Mouse (Mus musculus) natural killer cell, adult 2 months (primary cell): ENCODE measurements around the gene Hist1h2bq.
"Not testable (repeated sequence)": the region's sequence is repeated elsewhere in the genome, so short reads cannot be mapped to it uniquely, and the experiment has no call there.

Source experiments
- DNase-seq, 2 experiments: peaks; one replicate each; pipeline ENCODE4 v3.0.0; 2022; ENCODE audit warnings: low spot score in 2 of 2

Hist1h2bq gene

GRCm38 (mm10) chr13:21810073-21810472 is at the start of gene Hist1h2bq, which contains the start of gene Hist1h2ao:
TSS of gene Hist1h2bq (minus strand) at chr13:21810197.
TSS of gene Hist1h2ao (plus strand) at chr13:21810465.
- not testable (repeated sequence) for DNase-seq

GRCm38 (mm10) chr13:21855698-21856162 is 45.7 kb upstream of the Hist1h2bq start:
- DNase-seq, result peak; percentile 22 to 25

- peak; percentile 61 to 71 for DNase-seq
These were observed 45.1 kb upstream of the Hist1h2bq start for GRCm38 (mm10) chr13:21855146-21855545.

GRCm38 (mm10) chr13:21852215-21852945 is 42.4 kb upstream of the Hist1h2bq start:
- DNase-seq, result no peak

- not testable (repeated sequence) for DNase-seq
These were observed 40.7 kb upstream of the Hist1h2bq start for GRCm38 (mm10) chr13:21850696-21851095.

GRCm38 (mm10) chr13:21847883-21848282 is 37.9 kb upstream of the Hist1h2bq start:
- no peak for DNase-seq

GRCm38 (mm10) chr13:21846356-21846755 is 36.4 kb upstream of the Hist1h2bq start:
- not testable (repeated sequence) for DNase-seq

- DNase-seq, result not testable (repeated sequence)
These were observed 30.5 kb upstream of the Hist1h2bq start for GRCm38 (mm10) chr13:21840508-21840907.

- DNase-seq, result not testable (repeated sequence)
These were observed 23.5 kb upstream of the Hist1h2bq start, which contains the start of the genes Hist1h2ap and Hist1h2br for GRCm38 (mm10) chr13:21833461-21833860. TSS of gene Hist1h2ap (minus strand) at chr13:21833507. TSS of gene Hist1h2br (plus strand) at chr13:21833743.

GRCm38 (mm10) chr13:21831418-21832394 is 21.7 kb upstream of the Hist1h2bq start, which contains the start of gene Hist1h4n:
TSS of gene Hist1h4n (minus strand) at chr13:21832196.
- DNase-seq, result peak; percentile 18 to 40

- no peak for DNase-seq
These were observed 20.3 kb upstream of the Hist1h2bq start for GRCm38 (mm10) chr13:21830344-21830743.

- no peak for DNase-seq
These were observed 18.5 kb upstream of the Hist1h2bq start for GRCm38 (mm10) chr13:21828511-21828910.

- not testable (repeated sequence) for DNase-seq
These were observed 10.3 kb upstream of the Hist1h2bq start for GRCm38 (mm10) chr13:21820082-21820890.

- not testable (repeated sequence) for DNase-seq
These were observed 2.1 kb upstream of the Hist1h2bq start for GRCm38 (mm10) chr13:21812092-21812491.

- DNase-seq, result peak; percentile 38 to 56
These were observed 1.5 kb upstream of the Hist1h2bq start, which contains the start of gene Hist1h4m for GRCm38 (mm10) chr13:21811539-21811938. TSS of gene Hist1h4m (plus strand) at chr13:21811746.

GRCm38 (mm10) chr13:21811074-21811473 is 1.1 kb upstream of the Hist1h2bq start:
- not testable (repeated sequence) for DNase-seq

- DNase-seq, result not testable (repeated sequence)
These were observed 6.9 kb downstream of the Hist1h2bq start for GRCm38 (mm10) chr13:21803058-21803457.

GRCm38 (mm10) chr13:21797163-21797562 is 12.8 kb downstream of the Hist1h2bq start:
- DNase-seq, result not testable (repeated sequence)

GRCm38 (mm10) chr13:21795584-21795983 is 14.4 kb downstream of the Hist1h2bq start:
- DNase-seq, result no peak

GRCm38 (mm10) chr13:21790601-21791283 is 19.3 kb downstream of the Hist1h2bq start:
- no peak for DNase-seq
